Mouse (Mus musculus): ENCODE results near the gene Kmt2d.
A peak's percentile ranks its signal among the peaks of the same experiment; 100 is the strongest.

Kmt2d gene

GRCm38 (mm10) chr15:98887526-98887925, 16.5 kb upstream of the Kmt2d start:
- no peak for DNase-seq (ENCODE audit: low read depth, low spot score)

- DNase-seq (ENCODE audit: low read depth, low spot score) = no peak
These were observed 15.8 kb upstream of the Kmt2d start for GRCm38 (mm10) chr15:98886667-98887387.

- DNase-seq (ENCODE audit: low read depth, low spot score) = no peak
These were observed 13.1 kb upstream of the Kmt2d start for GRCm38 (mm10) chr15:98884106-98884505.

- no peak for DNase-seq (ENCODE audit: low read depth, low spot score)
These were observed 12.7 kb upstream of the Kmt2d start for GRCm38 (mm10) chr15:98883661-98884060.

- no peak for DNase-seq (ENCODE audit: low read depth, low spot score)
These were observed 10.6 kb upstream of the Kmt2d start for GRCm38 (mm10) chr15:98881656-98882008.

GRCm38 (mm10) chr15:98880978-98881655, 10.1 kb upstream of the Kmt2d start:
- peak; percentile 88 for DNase-seq (ENCODE audit: low read depth, low spot score)

GRCm38 (mm10) chr15:98877331-98877730, 6.3 kb upstream of the Kmt2d start:
- peak; percentile 73 for DNase-seq (ENCODE audit: low read depth, low spot score)

GRCm38 (mm10) chr15:98871916-98872888, 1.2 kb upstream of the Kmt2d start:
- DNase-seq (ENCODE audit: low read depth, low spot score) = peak; percentile 88

GRCm38 (mm10) chr15:98870179-98871069, 580 bp downstream of the Kmt2d start:
- no peak for DNase-seq (ENCODE audit: low read depth, low spot score)

GRCm38 (mm10) chr15:98869342-98870178, 1.4 kb downstream of the Kmt2d start:
- no peak for DNase-seq (ENCODE audit: low read depth, low spot score)

GRCm38 (mm10) chr15:98868346-98869063, 2.5 kb downstream of the Kmt2d start:
- DNase-seq (ENCODE audit: low read depth, low spot score) = no peak

GRCm38 (mm10) chr15:98867321-98867720, 3.7 kb downstream of the Kmt2d start:
- no peak for DNase-seq (ENCODE audit: low read depth, low spot score)

- no peak for DNase-seq (ENCODE audit: low read depth, low spot score)
These were observed 4.5 kb downstream of the Kmt2d start for GRCm38 (mm10) chr15:98866501-98866900.

GRCm38 (mm10) chr15:98865771-98866170, 5.2 kb downstream of the Kmt2d start:
- no peak for DNase-seq (ENCODE audit: low read depth, low spot score)

- no peak for DNase-seq (ENCODE audit: low read depth, low spot score)
These were observed 6.1 kb downstream of the Kmt2d start for GRCm38 (mm10) chr15:98864951-98865350.

- DNase-seq (ENCODE audit: low read depth, low spot score) = no peak
These were observed 7.5 kb downstream of the Kmt2d start for GRCm38 (mm10) chr15:98863451-98863958.

- DNase-seq (ENCODE audit: low read depth, low spot score) = no peak
These were observed 9.1 kb downstream of the Kmt2d start for GRCm38 (mm10) chr15:98861701-98862410.

GRCm38 (mm10) chr15:98860921-98861320, 10.1 kb downstream of the Kmt2d start:
- no peak for DNase-seq (ENCODE audit: low read depth, low spot score)

Data from c-Kit-negative CD71-positive TER-119-positive erythroid progenitor cells, embryonic 14.5 days (primary cell).